Mouse (Mus musculus) myocyte (in vitro differentiated cells): ENCODE measurements at regions not wholly inside any gene's neighbourhood (a gene's known extent, or its start where the extent isn't known, plus 50 kb on each side); places are given as distances from the start of the nearest gene placed in this dataset.

ENCODE experiments used
- H3K27me3 ChIP-seq: one replicate; pipeline ENCODE4 v1.6.1; 2011; ENCODE audit not compliant: control insufficient read depth, insufficient read depth, insufficient read length
- H3K36me3 ChIP-seq: one replicate; pipeline ENCODE4 v1.6.1; 2011; ENCODE audit not compliant: control insufficient read depth, insufficient read depth
- H3K4me2 ChIP-seq: one replicate; pipeline ENCODE4 v1.6.1; 2011; ENCODE audit warnings: low read depth, control low read depth
- H3K4me3 ChIP-seq: one replicate; pipeline ENCODE4 v1.5.1; 2011; ENCODE audit warnings: mild to moderate bottlenecking, control low read depth, moderate library complexity
- H3K79me2 ChIP-seq: one replicate; pipeline ENCODE4 v1.6.1; 2011; ENCODE audit not compliant: control insufficient read depth, insufficient read depth
- H3ac ChIP-seq: one replicate; pipeline ENCODE4 v1.6.1; 2011; ENCODE audit not compliant: control insufficient read depth, insufficient read length
- CEBPB ChIP-seq: IDR thresholded peaks from 2 replicates; pipeline ENCODE4 v1.6.1; 2011; ENCODE audit warnings: mild to moderate bottlenecking, moderate library complexity; ENCODE audit not compliant: poor library complexity, insufficient read depth, severe bottlenecking
- E2F4 ChIP-seq: IDR thresholded peaks from one replicate; pipeline ENCODE4 v1.6.1; 2011; ENCODE audit warnings: mild to moderate bottlenecking, control low read depth, moderate library complexity; ENCODE audit not compliant: insufficient read depth
- MAX ChIP-seq: IDR thresholded peaks from one replicate; pipeline ENCODE4 v1.6.1; 2011; ENCODE audit warnings: low read depth, mild to moderate bottlenecking, control low read depth
- MYOD1 ChIP-seq, 3 experiments: IDR thresholded peaks; one replicate each; pipeline ENCODE4 v1.6.1; 2011; ENCODE audit warnings: control low read depth in 2 of 3, low read depth in 2 of 3, mild to moderate bottlenecking in 2 of 3, moderate library complexity in 1 of 3; ENCODE audit not compliant: insufficient read length in 2 of 3, control insufficient read depth in 1 of 3
- MYOG ChIP-seq, 3 experiments: IDR thresholded peaks; one replicate each; pipeline ENCODE4 v1.6.1; 2011; ENCODE audit warnings: control low read depth in 2 of 3, low read depth in 2 of 3, mild to moderate bottlenecking in 2 of 3; ENCODE audit not compliant: insufficient read length in 2 of 3, control insufficient read depth in 1 of 3, insufficient read depth in 1 of 3
- POLR2A ChIP-seq: IDR thresholded peaks from one replicate; pipeline ENCODE4 v1.6.1; 2011; ENCODE audit warnings: low read depth, mild to moderate bottlenecking, control low read depth, moderate library complexity; ENCODE audit not compliant: insufficient read length
- POLR2AphosphoS2 ChIP-seq: IDR thresholded peaks from one replicate; pipeline ENCODE4 v1.6.1; 2011; ENCODE audit warnings: low read depth, control low read depth; ENCODE audit not compliant: insufficient read length
- REST ChIP-seq: IDR thresholded peaks from one replicate; pipeline ENCODE4 v1.6.1; 2011; ENCODE audit warnings: mild to moderate bottlenecking, control low read depth, moderate library complexity; ENCODE audit not compliant: insufficient read depth, insufficient read length
- SRF ChIP-seq: IDR thresholded peaks from one replicate; pipeline ENCODE4 v1.6.1; 2011; ENCODE audit warnings: low read depth; ENCODE audit not compliant: control insufficient read depth, insufficient read length
- TCF12 ChIP-seq: IDR thresholded peaks from one replicate; pipeline ENCODE4 v1.6.1; 2011; ENCODE audit warnings: mild to moderate bottlenecking, control low read depth; ENCODE audit not compliant: poor library complexity, insufficient read depth, severe bottlenecking
- TCF3 ChIP-seq: IDR thresholded peaks from one replicate; pipeline ENCODE4 v1.6.1; 2011; ENCODE audit warnings: low read depth, control low read depth; ENCODE audit not compliant: insufficient read length
- USF1 ChIP-seq: IDR thresholded peaks from one replicate; pipeline ENCODE4 v1.6.1; 2011; ENCODE audit warnings: low read depth, mild to moderate bottlenecking, control low read depth, moderate library complexity

GRCm38 (mm10) chr4:53915326-53915725, 89.5 kb downstream of the Tmem38b start:
- Histone ChIP-seq H3K79me2 (no peaks in the 10 kb centered on the region), H3ac (no peak overlapping the region), H3K27me3 (no peaks in the 10 kb centered on the region), H3K36me3 (no peaks in the 10 kb centered on the region), H3K4me3 (no peak overlapping the region), H3K4me2 (no peak overlapping the region)
- TF ChIP-seq USF1 (no peak), TCF3 (no peak), POLR2AphosphoS2 (no peak), MYOG (IDR thresholded peaks at IDR 0.05; ENCODE audit: control insufficient read depth in 1 of 3, insufficient read depth in 1 of 3, insufficient read length in 2 of 3, low read depth in 2 of 3) (no peak), SRF (no peak)

GRCm38 (mm10) chr4:53919188-53919587, 93.3 kb downstream of the Tmem38b start:
- no peaks in the 10 kb centered on the region for H3K27me3 ChIP-seq
- no peaks in the 10 kb centered on the region for H3K79me2 ChIP-seq
- H3ac ChIP-seq, result no peak overlapping the region
- TF ChIP-seq POLR2A, result no peak
- no peak for TF ChIP-seq MYOD1 (IDR thresholded peaks at IDR 0.05; ENCODE audit: control insufficient read depth in 1 of 3, insufficient read length in 2 of 3, low read depth in 2 of 3)
- TF ChIP-seq POLR2AphosphoS2, result no peak
- TF ChIP-seq E2F4, result no peak
- TF ChIP-seq TCF12, result no peak
- no peak for TF ChIP-seq TCF3
- no peak for TF ChIP-seq USF1
- no peak for TF ChIP-seq MYOG (IDR thresholded peaks at IDR 0.05; ENCODE audit: control insufficient read depth in 1 of 3, insufficient read depth in 1 of 3, insufficient read length in 2 of 3, low read depth in 2 of 3)
- no peak for TF ChIP-seq MAX
- H3K36me3 ChIP-seq, result no peaks in the 10 kb centered on the region
- H3K4me2 ChIP-seq, result no peak overlapping the region
- H3K4me3 ChIP-seq, result no peak overlapping the region

- no peak for TF ChIP-seq POLR2AphosphoS2
- TF ChIP-seq MYOD1 (IDR thresholded peaks at IDR 0.05; ENCODE audit: control insufficient read depth in 1 of 3, insufficient read length in 2 of 3, low read depth in 2 of 3), result no peak
- no peak for TF ChIP-seq E2F4
- no peak for TF ChIP-seq MAX
- no peak for TF ChIP-seq REST
- no peak for TF ChIP-seq CEBPB
- no peak for TF ChIP-seq SRF
- no peak for TF ChIP-seq TCF12
- no peak for TF ChIP-seq USF1
- TF ChIP-seq TCF3, result no peak
- TF ChIP-seq MYOG (IDR thresholded peaks at IDR 0.05; ENCODE audit: control insufficient read depth in 1 of 3, insufficient read depth in 1 of 3, insufficient read length in 2 of 3, low read depth in 2 of 3), result no peak
- TF ChIP-seq POLR2A, result no peak
- no peaks in the 10 kb centered on the region for H3K79me2 ChIP-seq
- no peak overlapping the region for H3ac ChIP-seq
- no peak overlapping the region for H3K4me3 ChIP-seq
- H3K27me3 ChIP-seq, result no peaks in the 10 kb centered on the region
- H3K36me3 ChIP-seq, result no peaks in the 10 kb centered on the region
- no peak overlapping the region for H3K4me2 ChIP-seq
Observed at GRCm38 (mm10) chr4:53920587-53920986, 94.7 kb downstream of the Tmem38b start.

GRCm38 (mm10) chr4:53931068-53931467, 105.2 kb downstream of the Tmem38b start:
- Histone ChIP-seq H3K4me2 (no peak overlapping the region), H3K36me3 (no peaks in the 10 kb centered on the region), H3ac (no peak overlapping the region), H3K4me3 (no peak overlapping the region), H3K79me2 (no peaks in the 10 kb centered on the region), H3K27me3 (peaks cover 10% of the 10 kb centered on the region)
- TF ChIP-seq E2F4, result no peak
- TF ChIP-seq MAX, result no peak
- TF ChIP-seq MYOG (IDR thresholded peaks at IDR 0.05; ENCODE audit: control insufficient read depth in 1 of 3, insufficient read depth in 1 of 3, insufficient read length in 2 of 3, low read depth in 2 of 3), result no peak
- TF ChIP-seq SRF, result no peak
- no peak for TF ChIP-seq TCF3
- no peak for TF ChIP-seq TCF12
- TF ChIP-seq POLR2AphosphoS2, result no peak
- no peak for TF ChIP-seq REST

GRCm38 (mm10) chr4:53931499-53931898, 105.7 kb downstream of the Tmem38b start:
- Histone ChIP-seq H3K79me2 (no peaks in the 10 kb centered on the region), H3ac (no peak overlapping the region), H3K36me3 (no peaks in the 10 kb centered on the region), H3K27me3 (peaks cover 10% of the 10 kb centered on the region), H3K4me3 (no peak overlapping the region), H3K4me2 (no peak overlapping the region)
- no peak for TF ChIP-seq USF1
- TF ChIP-seq REST, result no peak
- TF ChIP-seq POLR2A, result no peak
- TF ChIP-seq TCF12, result no peak
- TF ChIP-seq SRF, result no peak
- no peak for TF ChIP-seq CEBPB
- TF ChIP-seq MYOD1 (IDR thresholded peaks at IDR 0.05; ENCODE audit: control insufficient read depth in 1 of 3, insufficient read length in 2 of 3, low read depth in 2 of 3), result no peak
- TF ChIP-seq MAX, result no peak
- no peak for TF ChIP-seq MYOG (IDR thresholded peaks at IDR 0.05; ENCODE audit: control insufficient read depth in 1 of 3, insufficient read depth in 1 of 3, insufficient read length in 2 of 3, low read depth in 2 of 3)
- TF ChIP-seq E2F4, result no peak
- no peak for TF ChIP-seq TCF3
- no peak for TF ChIP-seq POLR2AphosphoS2
